Mouse (Mus musculus) heart, adult 2 months (tissue): Measurements from ENCODE around the gene Dnajb4. TPM values are rescaled to one million over a fixed set of nuclear protein-coding genes. Genes with fewer than 3 reads are reported as not detected.

Source experiments
- DNase-seq, 2 experiments: peaks; one replicate each; pipeline ENCODE4 v3.0.0; 2021
- H3K27ac ChIP-seq: fragments of 200-600 bp; 2 replicates; pipeline ENCODE4 v1.8.1; 2022
- H3K27me3 ChIP-seq: fragments of 200-500 bp; 2 replicates; pipeline ENCODE4 v1.6.1; 2012; ENCODE audit warnings: mild to moderate bottlenecking, low read length, inconsistent platforms, mixed read lengths; ENCODE audit not compliant: control insufficient read depth, insufficient read depth
- H3K36me3 ChIP-seq: fragments of 200-500 bp; 2 replicates; pipeline ENCODE4 v1.6.1; 2012; ENCODE audit warnings: low read length, inconsistent platforms; ENCODE audit not compliant: control insufficient read depth, insufficient read depth
- H3K4me1 ChIP-seq: fragments of 200-500 bp; 2 replicates; pipeline ENCODE4 v1.6.1; 2011; ENCODE audit warnings: low read length; ENCODE audit not compliant: control insufficient read depth, insufficient read depth
- H3K4me3 ChIP-seq: fragments of 200-600 bp; 2 replicates; pipeline ENCODE4 v1.8.1; 2022
- H3K79me2 ChIP-seq: fragments of 200-500 bp; replicated peaks from 2 replicates; pipeline ENCODE4 v1.6.1; 2012; ENCODE audit warnings: mild to moderate bottlenecking, inconsistent platforms, low read length, moderate library complexity, mixed read lengths; ENCODE audit not compliant: control insufficient read depth, insufficient read depth
- H3K9ac ChIP-seq: fragments of 200-500 bp; 2 replicates; pipeline ENCODE4 v1.6.1; 2012; ENCODE audit warnings: low read depth, mild to moderate bottlenecking, control low read depth, inconsistent platforms, low read length, mixed read lengths
- CTCF ChIP-seq: fragments of 200-600 bp; IDR thresholded peaks from 2 replicates; pipeline ENCODE4 v1.8.1; 2022; ENCODE audit warnings: antibody characterized with exemption, mild to moderate bottlenecking, moderate library complexity
- EP300 ChIP-seq: fragments of 200-500 bp; IDR thresholded peaks from 2 replicates; pipeline ENCODE4 v1.6.1; 2011; ENCODE audit warnings: low read depth, low read length, control low read depth; ENCODE audit not compliant: insufficient read depth
- POLR2A ChIP-seq: fragments of 200-500 bp; IDR thresholded peaks from 2 replicates; pipeline ENCODE4 v1.6.1; 2011; ENCODE audit warnings: mild to moderate bottlenecking, low read depth, low read length, control low read depth; ENCODE audit not compliant: insufficient read depth
- WGBS: fragments of 180-500 bp; shearing (Covaris S2); methylation state at CpG from one replicate; pipeline ENCODE4 v1.1.7; 2018; 5-methylcytosine and 5-hydroxymethylcytosine counted together
- intact Hi-C: fragments of 180-260 bp; cut with DNase I; formaldehyde crosslinking; loops from one replicate; pipeline ENCODE4 v1.15.1; 2025
- polyA plus RNA-seq: library from polyadenylated mRNA; depleted of rRNA; stranded (reverse); fragments of >200 nt; gene quantifications from 2 replicates; pipeline ENCODE4 v1.2.3, GENCODE M21; 2012
- total RNA-seq, 2 experiments: library from RNA; stranded (reverse); gene quantifications; 2 replicates each; pipeline ENCODE4 v1.2.3; 2021

Dnajb4 gene
- total and polyA plus RNA-seq, 3 experiments = 18.1 to 102 (median 98.4) TPM

- peaks cover 26% of the 10 kb centered on the region for H3K36me3 ChIP-seq
- 81% methylated on average over 1 of the region's 1 CpGs for WGBS
- intact Hi-C loops = loop anchor here (2.0 kb wide), 1 partner anchor 14 kb away; no protein-coding TSS in a partner anchor
These were observed 25.1 kb upstream of the Dnajb4 start for GRCm38 (mm10) chr3:152235238-152235637.

GRCm38 (mm10) chr3:152231333-152232100 lies 21.4 kb upstream of the Dnajb4 start:
- no peaks in the 10 kb centered on the region for H3K79me2 ChIP-seq
- DNase-seq = no peak
- peaks cover 20% of the 10 kb centered on the region for H3K36me3 ChIP-seq
- intact Hi-C loops = no loop called here
- no peak overlapping the region for H3K4me3 ChIP-seq
- no peaks in the 10 kb centered on the region for H3K27me3 ChIP-seq
- no peak overlapping the region for H3K27ac ChIP-seq
- TF ChIP-seq CTCF (0 out of 2 replicates have a peak, but pooled peaks have one; percentile 10), EP300 (no peak), POLR2A (no peak)
- H3K4me1 ChIP-seq = no peaks in the 10 kb centered on the region
- 35% methylated on average over 6 of the region's 6 CpGs for whole genome bisulfite sequencing
- no peak overlapping the region for H3K9ac ChIP-seq

More at GRCm38 (mm10) chr3:152235238-152235637, 25.1 kb upstream of the Dnajb4 start:
- H3K9ac ChIP-seq = no peak overlapping the region
- no peaks in the 10 kb centered on the region for H3K27me3 ChIP-seq
- H3K79me2 ChIP-seq = no peaks in the 10 kb centered on the region
- H3K4me3 ChIP-seq = no peak overlapping the region
- DNase-seq = no peak
- TF ChIP-seq POLR2A = no peak
- TF ChIP-seq CTCF = no peak
- no peak for TF ChIP-seq EP300
- no peak overlapping the region for H3K27ac ChIP-seq
- H3K4me1 ChIP-seq = no peaks in the 10 kb centered on the region

DNA sequence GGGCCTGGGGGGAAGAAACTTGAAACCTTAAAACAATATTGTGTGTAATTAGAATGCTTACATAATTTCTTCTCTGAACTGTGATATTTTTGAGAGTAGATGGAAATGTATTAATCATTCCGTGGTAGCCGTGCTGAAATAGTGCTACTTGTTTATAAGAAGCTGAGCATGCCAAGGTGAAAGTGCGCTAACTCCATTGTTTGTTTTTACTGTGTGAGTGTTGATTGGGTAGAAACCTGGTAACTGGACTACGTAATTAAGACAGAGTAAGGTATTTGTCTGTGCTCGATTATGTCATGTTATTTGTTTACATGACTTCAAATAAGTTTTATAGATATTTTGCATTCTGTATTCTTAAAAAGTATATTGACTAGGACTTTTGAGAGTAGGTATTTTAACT lies 19.2 kb upstream of the Dnajb4 start:
- no peak for DNase-seq
- WGBS = 84% methylated on average over 5 of the region's 5 CpGs

DNA sequence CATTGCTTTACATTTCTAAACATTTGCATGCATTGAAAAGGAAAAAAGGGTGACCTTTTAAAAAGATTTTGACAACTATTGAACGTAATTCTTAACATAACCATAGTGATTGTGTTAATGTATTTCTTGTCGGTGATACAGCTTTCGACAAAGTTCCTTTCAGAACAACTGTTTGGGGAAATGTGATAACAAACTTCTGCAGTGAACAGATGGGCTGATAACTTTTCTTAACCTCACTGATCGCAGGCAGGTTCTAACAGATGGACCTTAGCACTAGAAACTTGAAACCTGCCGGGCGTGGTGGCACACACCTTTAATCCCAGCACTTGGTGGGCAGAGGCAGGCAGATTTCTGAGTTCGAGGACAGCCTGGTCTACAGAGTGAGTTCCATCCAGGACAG lies 18.7 kb upstream of the Dnajb4 start:
- H3K27me3 ChIP-seq = no peaks in the 10 kb centered on the region
- H3K79me2 ChIP-seq = no peaks in the 10 kb centered on the region
- DNase-seq = no peak
- 90% methylated on average over 7 of the region's 7 CpGs for whole genome bisulfite sequencing
- no peak overlapping the region for H3K9ac ChIP-seq
- intact Hi-C loops = no loop called here
- H3K4me1 ChIP-seq = no peaks in the 10 kb centered on the region
- no peak overlapping the region for H3K27ac ChIP-seq
- H3K36me3 ChIP-seq = peaks cover 21% of the 10 kb centered on the region
- H3K4me3 ChIP-seq = no peak overlapping the region
- TF ChIP-seq CTCF (no peak), POLR2A (no peak), EP300 (no peak)

More for the DNA sequence above, 19.2 kb upstream of the Dnajb4 start:
- Histone ChIP-seq H3K27ac (no peak overlapping the region), H3K4me1 (no peaks in the 10 kb centered on the region), H3K36me3 (peaks cover 17% of the 10 kb centered on the region), H3K4me3 (no peak overlapping the region), H3K9ac (no peak overlapping the region), H3K27me3 (no peaks in the 10 kb centered on the region), H3K79me2 (no peaks in the 10 kb centered on the region)
- intact Hi-C loops = no loop called here
- no peak for TF ChIP-seq POLR2A
- TF ChIP-seq CTCF = no peak
- TF ChIP-seq EP300 = no peak

GRCm38 (mm10) chr3:152225906-152226305 lies 15.8 kb upstream of the Dnajb4 start:
- Histone ChIP-seq H3K27me3 (no peaks in the 10 kb centered on the region), H3K79me2 (no peaks in the 10 kb centered on the region)
- intact Hi-C loops = no loop called here

DNA sequence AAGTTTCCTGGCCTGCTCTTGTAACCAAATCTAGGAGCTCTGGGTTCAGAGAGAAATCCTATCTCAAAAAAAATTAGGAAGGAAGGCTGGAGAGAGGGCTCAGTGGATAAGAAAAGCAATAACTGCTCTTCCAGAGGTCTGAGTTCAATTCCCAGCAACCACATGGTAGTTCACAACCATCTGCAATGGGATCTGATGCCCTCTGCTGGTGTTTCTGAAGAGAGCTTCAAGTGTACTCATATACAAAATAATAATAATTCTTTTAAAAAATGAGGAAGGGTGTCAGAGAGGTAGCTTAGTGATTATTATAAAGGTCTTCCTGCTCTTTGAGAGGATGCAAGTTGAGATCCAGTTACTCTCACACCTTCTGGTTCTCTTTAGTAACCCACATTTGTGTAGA lies 14.8 kb upstream of the Dnajb4 start:
- Histone ChIP-seq H3K36me3 (peaks cover 14% of the 10 kb centered on the region), H3K4me1 (no peaks in the 10 kb centered on the region), H3K27ac (no peak overlapping the region), H3K27me3 (no peaks in the 10 kb centered on the region), H3K4me3 (no peak overlapping the region), H3K9ac (no peak overlapping the region), H3K79me2 (no peaks in the 10 kb centered on the region)
- no peak for TF ChIP-seq EP300
- peak; percentile 40 for TF ChIP-seq CTCF
- no peak for DNase-seq
- intact Hi-C loops = no loop called here

More at GRCm38 (mm10) chr3:152225906-152226305, 15.8 kb upstream of the Dnajb4 start:
- no peaks in the 10 kb centered on the region for H3K4me1 ChIP-seq
- 90% methylated on average over 7 of the region's 7 CpGs for WGBS
- H3K36me3 ChIP-seq = peaks cover 10% of the 10 kb centered on the region
- DNase-seq = no peak
- no peak overlapping the region for H3K27ac ChIP-seq
- TF ChIP-seq EP300 = no peak
- no peak for TF ChIP-seq CTCF
- no peak for TF ChIP-seq POLR2A
- no peak overlapping the region for H3K9ac ChIP-seq
- no peak overlapping the region for H3K4me3 ChIP-seq
